Mouse (Mus musculus): ENCODE data around the gene Platr25. TPM values are rescaled to one million over a fixed set of nuclear protein-coding genes. Genes with fewer than 3 reads are reported as not detected.
A peak's percentile ranks its signal among the peaks of the same experiment; 100 is the strongest.
"Not testable (repeated sequence)": the region's sequence is repeated elsewhere in the genome, so short reads cannot be mapped to it uniquely, and the experiment has no call there.

The Platr25 gene
- 35.0 and 39.7 TPM in 2 replicates for polyA plus RNA-seq (2015; fragmentation: Nextera tagmentation; extraction: Ambion mirVana)

GRCm38 (mm10) chr13:62760432-62761415, at the start of gene Platr25:
Gene Platr25 (minus strand): TSS chr13:62760709.
- peak; percentile 97 for ATAC-seq (replicated peaks)
- Histone ChIP-seq H3K9ac (replicated peaks) (peak within 1 kb of the TSS; percentile 62), H3K4me3 (peak within 1 kb of the TSS; percentile 52), H3K4me2 (replicated peaks) (peak within 1 kb of the TSS; percentile 51), H3K27ac (replicated peaks) (0 out of 2 replicates have a peak within 1 kb of the TSS, but pooled peaks have one; percentile 56)
- not testable (repeated sequence) for H3K4me1 ChIP-seq, H3K36me3 ChIP-seq, H3K9me3 ChIP-seq, H3K27me3 ChIP-seq
- WGBS: 8% methylated on average over 20 of the region's 20 CpGs

GRCm38 (mm10) chr13:62807981-62808380, 47.5 kb upstream of the Platr25 start:
- H3K36me3 ChIP-seq; H3K4me1 ChIP-seq; H3K4me3 ChIP-seq; ATAC-seq (replicated peaks); H3K27me3 ChIP-seq; H3K9me3 ChIP-seq; H3K4me2 ChIP-seq (replicated peaks); H3K27ac ChIP-seq (replicated peaks); H3K9ac ChIP-seq (replicated peaks): not testable (repeated sequence)
- WGBS: 93% methylated on average over 6 of the region's 6 CpGs

GRCm38 (mm10) chr13:62786135-62786493, 25.6 kb upstream of the Platr25 start:
- Histone ChIP-seq H3K4me3 (peak overlapping the region; percentile 50), H3K9ac (replicated peaks) (peak overlapping the region; percentile 40; the same call in 1 of the 2 replicates), H3K27ac (replicated peaks) (0 out of 2 replicates have a peak overlapping the region, but pooled peaks have one; percentile 5), H3K4me2 (replicated peaks) (peak overlapping the region; percentile 46)
- not testable (repeated sequence) for H3K36me3 ChIP-seq, H3K9me3 ChIP-seq, H3K27me3 ChIP-seq, H3K4me1 ChIP-seq
- peak; percentile 30; the same call in 1 of the 2 replicates for ATAC-seq (replicated peaks)
- 34% methylated on average over 2 of the region's 2 CpGs for WGBS

GRCm38 (mm10) chr13:62785199-62786134, 25.0 kb upstream of the Platr25 start, which contains the start of gene Gm5141:
Gene Gm5141 (minus strand): TSS chr13:62785808.
- ATAC-seq (replicated peaks): peak; percentile 100
- 0 out of 2 replicates have a peak within 1 kb of the TSS, but pooled peaks have one; percentile 5 for H3K27ac ChIP-seq (replicated peaks)
- H3K4me2 ChIP-seq (replicated peaks): peak within 1 kb of the TSS; percentile 64

GRCm38 (mm10) chr13:62763806-62764205, 3.3 kb upstream of the Platr25 start:
- not testable (repeated sequence) for H3K27ac ChIP-seq (replicated peaks); H3K27me3 ChIP-seq; H3K36me3 ChIP-seq; H3K4me1 ChIP-seq; H3K4me2 ChIP-seq (replicated peaks); ATAC-seq (replicated peaks); H3K9me3 ChIP-seq; H3K4me3 ChIP-seq; H3K9ac ChIP-seq (replicated peaks)
- 68% methylated on average over 2 of the region's 2 CpGs for WGBS

More at GRCm38 (mm10) chr13:62785199-62786134, 25.0 kb upstream of the Platr25 start, which contains the start of gene Gm5141:
- H3K36me3 ChIP-seq, H3K27me3 ChIP-seq, H3K4me1 ChIP-seq, H3K9me3 ChIP-seq: not testable (repeated sequence)
- 5% methylated on average over 23 of the region's 23 CpGs for WGBS
- H3K9ac ChIP-seq (replicated peaks): peak within 1 kb of the TSS; percentile 57
- H3K4me3 ChIP-seq: peak within 1 kb of the TSS; percentile 50

GRCm38 (mm10) chr13:62733322-62733721, 27.2 kb downstream of the Platr25 start:
- Histone ChIP-seq H3K27ac (replicated peaks) (no peak overlapping the region), H3K4me1 (no peaks in the 10 kb centered on the region), H3K9me3 (no peaks in the 10 kb centered on the region), H3K4me3 (no peak overlapping the region), H3K4me2 (replicated peaks) (no peak overlapping the region), H3K36me3 (no peaks in the 10 kb centered on the region), H3K9ac (replicated peaks) (no peak overlapping the region), H3K27me3 (no peaks in the 10 kb centered on the region)
- no peak for ATAC-seq (replicated peaks)
- WGBS: over 99% methylated on average over 2 of the region's 2 CpGs

GRCm38 (mm10) chr13:62712611-62713010, 47.9 kb downstream of the Platr25 start:
- H3K36me3 ChIP-seq; H3K27me3 ChIP-seq; H3K27ac ChIP-seq (replicated peaks); ATAC-seq (replicated peaks); H3K9ac ChIP-seq (replicated peaks); H3K4me2 ChIP-seq (replicated peaks); H3K4me1 ChIP-seq; H3K4me3 ChIP-seq; H3K9me3 ChIP-seq: not testable (repeated sequence)
- 89% methylated on average over 8 of the region's 8 CpGs for WGBS

- not testable (repeated sequence) for H3K36me3 ChIP-seq
- WGBS: 18% methylated on average over 4 of the region's 4 CpGs
- H3K27ac ChIP-seq (replicated peaks): peak overlapping the region; percentile 70
Observed at GRCm38 (mm10) chr13:62685287-62685648, 75.2 kb downstream of the Platr25 start.

GRCm38 (mm10) chr13:62684608-62685286, 75.8 kb downstream of the Platr25 start:
- 0% methylated on average over 20 of the region's 20 CpGs for WGBS
- Histone ChIP-seq H3K27ac (replicated peaks) (peak overlapping the region; percentile 72), H3K4me2 (replicated peaks) (peak overlapping the region; percentile 45), H3K4me3 (peak overlapping the region; percentile 54), H3K9ac (replicated peaks) (peak overlapping the region; percentile 54), H3K9me3 (0 out of 2 replicates have a peak, but pooled peaks cover 11% of the 10 kb centered on the region)
- not testable (repeated sequence) for H3K4me1 ChIP-seq, H3K27me3 ChIP-seq, H3K36me3 ChIP-seq
- peak; percentile 100 for ATAC-seq (replicated peaks)

More at GRCm38 (mm10) chr13:62685287-62685648, 75.2 kb downstream of the Platr25 start:
- H3K9me3 ChIP-seq, H3K4me1 ChIP-seq, H3K27me3 ChIP-seq: not testable (repeated sequence)
- ATAC-seq (replicated peaks): peak; percentile 68; the same call in 1 of the 2 replicates
- peak overlapping the region; percentile 51 for H3K9ac ChIP-seq (replicated peaks)
- peak overlapping the region; percentile 38 for H3K4me2 ChIP-seq (replicated peaks)
- peak overlapping the region; percentile 54 for H3K4me3 ChIP-seq

- H3K27me3 ChIP-seq: no peaks in the 10 kb centered on the region
- H3K36me3 ChIP-seq: no peaks in the 10 kb centered on the region
- 25% methylated on average over 8 of the region's 8 CpGs for WGBS
- 0 out of 2 replicates have a peak, but pooled peaks cover 3% of the 10 kb centered on the region for H3K9me3 ChIP-seq
- peak overlapping the region; percentile 49; the same call in 1 of the 2 replicates for H3K9ac ChIP-seq (replicated peaks)
- H3K27ac ChIP-seq (replicated peaks): no peak overlapping the region
- peak overlapping the region; percentile 49 for H3K4me3 ChIP-seq
- peak overlapping the region; percentile 45 for H3K4me2 ChIP-seq (replicated peaks)
- ATAC-seq (replicated peaks): peak; percentile 94
- H3K4me1 ChIP-seq: no peaks in the 10 kb centered on the region
Observed at GRCm38 (mm10) chr13:62653369-62653743, 107.2 kb downstream of the Platr25 start.

- not testable (repeated sequence) for H3K4me1 ChIP-seq; H3K27me3 ChIP-seq; H3K9me3 ChIP-seq; H3K36me3 ChIP-seq; H3K27ac ChIP-seq (replicated peaks)
- Histone ChIP-seq H3K4me2 (replicated peaks) (peak overlapping the region; percentile 45), H3K9ac (replicated peaks) (peak overlapping the region; percentile 49), H3K4me3 (peak overlapping the region; percentile 49)
- 3% methylated on average over 16 of the region's 16 CpGs for WGBS
- peak; percentile 100 for ATAC-seq (replicated peaks)
Observed at GRCm38 (mm10) chr13:62652681-62653368, 107.7 kb downstream of the Platr25 start.

Data from forebrain, embryonic 15.5 days (tissue).